9 mouse cellular contexts compared by ENCODE assay signal in genomic region chr19:6652775-6653174, GRCm38 (mm10).
DNase-seq lines count a peak whose midpoint lies in the region; ATAC-seq and TF ChIP-seq lines count a peak whose summit lies in the region.
"Had no signal": no experiment of that assay in that cellular context is flagged by ENCODE, and none has a peak within 500 bp of the region (broad histone marks: within the 10 kb centered on the region; RNA-seq: fewer than 3 reads in every experiment).

No protein-coding gene starts in this region.

- H3K4me1 ChIP-seq in forebrain, postnatal 0 days (ENCODE audit: insufficient read depth): no peaks in the 10 kb centered on the region
- no peaks in the 10 kb centered on the region for H3K4me1 ChIP-seq in forebrain, embryonic 13.5 days
- H3K4me1 ChIP-seq in lung, adult 2 months (ENCODE audit: control insufficient read depth, insufficient read depth, low read length): no peaks in the 10 kb centered on the region
- H3K4me1 ChIP-seq in MEL (ENCODE audit: control insufficient read depth in 1 of 2, insufficient read depth in 2 of 2, low read length in 2 of 2): no peaks in the 10 kb centered on the region
- H3K4me1 ChIP-seq in small intestine, adult 2 months (ENCODE audit: control insufficient read depth, insufficient read depth, insufficient read length, low read length): no peaks in the 10 kb centered on the region

- TF ChIP-seq EP300 in MEL (IDR thresholded peaks at IDR 0.05; ENCODE audit: low read depth in 1 of 2, low read length in 2 of 2): no peak

- H3K4me3 ChIP-seq in forebrain, postnatal 0 days (ENCODE audit: low read depth, low read length): no peak overlapping the region
- H3K4me3 ChIP-seq in forebrain, embryonic 13.5 days: no peak overlapping the region
- H3K4me3 ChIP-seq in lung, adult 2 months (replicated peaks; ENCODE audit: extremely low read depth, low read depth, low read length): no peak overlapping the region
- H3K4me3 ChIP-seq in MEL (ENCODE audit: control insufficient read depth in 1 of 2, insufficient read depth in 1 of 2, low read depth in 2 of 2, low read length in 2 of 2): no peak overlapping the region
- H3K4me3 ChIP-seq in small intestine, adult 2 months (ENCODE audit: low read depth, low read length): no peak overlapping the region
- H3K4me3 ChIP-seq: midbrain, embryonic 12.5 days had no signal

- H3K36me3 ChIP-seq in forebrain, postnatal 0 days (ENCODE audit: insufficient read depth): no peaks in the 10 kb centered on the region
- no peaks in the 10 kb centered on the region for H3K36me3 ChIP-seq in forebrain, embryonic 13.5 days (ENCODE audit: poor library complexity, severe bottlenecking)
- H3K36me3 ChIP-seq in MEL (ENCODE audit: control insufficient read depth in 1 of 2, insufficient read depth in 2 of 2, low read length in 2 of 2): no peaks in the 10 kb centered on the region
- H3K36me3 ChIP-seq in small intestine, adult 2 months (ENCODE audit: control insufficient read depth, insufficient read depth, low read length): no peaks in the 10 kb centered on the region
- H3K36me3 ChIP-seq: midbrain, embryonic 12.5 days had no signal

- no peaks in the 10 kb centered on the region for H3K27me3 ChIP-seq in forebrain, postnatal 0 days (ENCODE audit: insufficient read depth, low read length)
- no peaks in the 10 kb centered on the region for H3K27me3 ChIP-seq in forebrain, embryonic 13.5 days
- H3K27me3 ChIP-seq in MEL (ENCODE audit: control insufficient read depth in 1 of 2, insufficient read depth in 2 of 2, low read length in 2 of 2): no peaks in the 10 kb centered on the region
- H3K27me3 ChIP-seq in small intestine, adult 2 months (ENCODE audit: control insufficient read depth, insufficient read depth, low read length): no peaks in the 10 kb centered on the region
- H3K27me3 ChIP-seq: midbrain, embryonic 12.5 days had no signal

- ATAC-seq in forebrain, postnatal 0 days: no peak
- no peak for ATAC-seq in forebrain, embryonic 13.5 days

- no peak overlapping the region for H3K9ac ChIP-seq in forebrain, postnatal 0 days
- H3K9ac ChIP-seq in forebrain, embryonic 13.5 days: no peak overlapping the region
- H3K9ac ChIP-seq in MEL (ENCODE audit: control insufficient read depth, low read depth, low read length, poor library complexity, severe bottlenecking): no peak overlapping the region
- H3K9ac ChIP-seq: midbrain, embryonic 12.5 days had no signal

- no peak overlapping the region for H3K4me2 ChIP-seq in forebrain, postnatal 0 days (ENCODE audit: low read depth)
- H3K4me2 ChIP-seq in forebrain, embryonic 13.5 days: no peak overlapping the region
- H3K4me2 ChIP-seq: midbrain, embryonic 12.5 days had no signal

- DNase-seq in forebrain, postnatal 0 days: no peak
- DNase-seq in lung, adult 2 months: no peak
- no peak for DNase-seq in lung, postnatal 10 days
- peak; percentile 60 for DNase-seq in MEL (ENCODE audit: low read depth, low spot score)
- no peak for DNase-seq in frontal cortex, postnatal 10 days (ENCODE audit: low spot score in 2 of 2)
- DNase-seq in adrenal gland, adult 18-20 months (ENCODE audit: low spot score in 2 of 2): no peak

- TF ChIP-seq POLR2A in lung, adult 2 months (IDR thresholded peaks at IDR 0.05; ENCODE audit: borderline replicate concordance, extremely low read depth, low read depth, low read length): no peak
- no peak for TF ChIP-seq POLR2A in MEL (IDR thresholded peaks at IDR 0.05; ENCODE audit: control insufficient read depth in 1 of 2, insufficient read depth in 1 of 2, low read depth in 1 of 2, low read length in 2 of 2, poor library complexity in 1 of 2)
- TF ChIP-seq POLR2A in small intestine, adult 2 months (IDR thresholded peaks at IDR 0.05; ENCODE audit: low read depth, low read length): no peak

- peak; percentile 42 for TF ChIP-seq CTCF in forebrain, postnatal 0 days (IDR thresholded peaks at IDR 0.05; ENCODE audit: low read depth)
- TF ChIP-seq CTCF in lung, adult 2 months (IDR thresholded peaks at IDR 0.05; ENCODE audit: insufficient read depth, low read length): peak; percentile 34; the same call in 1 of the 2 replicates
- TF ChIP-seq CTCF in MEL (IDR thresholded peaks at IDR 0.05 in 2 of 3, conservative IDR thresholded peaks at IDR 0.05 in 1 of 3; ENCODE audit: control insufficient read depth in 1 of 3, insufficient read depth in 1 of 3, low read depth in 2 of 3, low read length in 3 of 3, poor library complexity in 1 of 3, severe bottlenecking in 1 of 3): peak; percentile 77 to 78 (median 77)
- TF ChIP-seq CTCF in small intestine, adult 2 months (IDR thresholded peaks at IDR 0.05; ENCODE audit: extremely low read depth, insufficient read length, insufficient replicate concordance, low read depth, low read length): peak; percentile 43; the same call in 1 of the 2 replicates

- H3K27ac ChIP-seq in forebrain, postnatal 0 days (ENCODE audit: low read depth, low read length): no peak overlapping the region
- H3K27ac ChIP-seq in forebrain, embryonic 13.5 days: no peak overlapping the region
- no peak overlapping the region for H3K27ac ChIP-seq in MEL (ENCODE audit: control insufficient read depth, low read depth, low read length)
- no peak overlapping the region for H3K27ac ChIP-seq in small intestine, adult 2 months (ENCODE audit: insufficient read depth, low read depth, low read length)
- H3K27ac ChIP-seq: midbrain, embryonic 12.5 days had no signal

- WGBS in forebrain, postnatal 0 days: 77% methylated on average over 4 of the region's 4 CpGs
- 71% methylated on average over 4 of the region's 4 CpGs for WGBS in forebrain, embryonic 13.5 days
- WGBS in lung, adult 2 months: 68% methylated on average over 4 of the region's 4 CpGs
- 86% methylated on average over 4 of the region's 4 CpGs for WGBS in small intestine, adult 2 months

- TF ChIP-seq RAD21 in MEL (IDR thresholded peaks at IDR 0.05; ENCODE audit: low read depth, low read length): peak; percentile 62

- H3K9me3 ChIP-seq in forebrain, postnatal 0 days (ENCODE audit: low read length): no peaks in the 10 kb centered on the region
- no peaks in the 10 kb centered on the region for H3K9me3 ChIP-seq in forebrain, embryonic 13.5 days (replicated peaks)
- H3K9me3 ChIP-seq in MEL (replicated peaks; ENCODE audit: insufficient read depth, low read length): no peaks in the 10 kb centered on the region
- H3K9me3 ChIP-seq: midbrain, embryonic 12.5 days had no signal

- H3K79me2 ChIP-seq in MEL (ENCODE audit: control insufficient read depth, insufficient read depth, low read length, poor library complexity): no peaks in the 10 kb centered on the region

TF ChIP-seq in MEL, 35 proteins besides CTCF, POLR2A, EP300 and RAD21:
- TF ChIP-seq TCF12 (IDR thresholded peaks at IDR 0.05; ENCODE audit: low read depth, low read length) (no peak), CHD1 (IDR thresholded peaks at IDR 0.05; ENCODE audit: low read depth, low read length) (no peak), TBP (IDR thresholded peaks at IDR 0.05; ENCODE audit: low read depth, low read length) (no peak), BHLHE40 (IDR thresholded peaks at IDR 0.05; ENCODE audit: borderline replicate concordance, low read depth, low read length) (no peak), ZC3H11A (IDR thresholded peaks at IDR 0.05; ENCODE audit: low read depth, low read length) (peak; percentile 44; the same call in 1 of the 2 replicates), SMC3 (IDR thresholded peaks at IDR 0.05; ENCODE audit: low read depth, low read length) (peak; percentile 72)
